Mouse (Mus musculus) hindbrain, embryonic 10.5 days (tissue): Measurements from ENCODE around the gene Slc39a3. TPM values are rescaled to one million over a fixed set of nuclear protein-coding genes. Genes with fewer than 3 reads are reported as not detected.

ENCODE experiments used
- DNase-seq: peaks from one replicate; pipeline ENCODE4 v3.0.0-alpha.2; 2017; ENCODE audit warnings: low spot score
- H3K27ac ChIP-seq: fragments of 300-500 bp; sonication (generic); 2 replicates; pipeline ENCODE4 v1.5.1; 2016; ENCODE audit warnings: mild to moderate bottlenecking, moderate library complexity
- H3K27me3 ChIP-seq: fragments of 300-500 bp; sonication (generic); 2 replicates; pipeline ENCODE4 v1.6.1; 2016; ENCODE audit warnings: mild to moderate bottlenecking; ENCODE audit not compliant: poor library complexity, insufficient read depth, severe bottlenecking
- H3K36me3 ChIP-seq: fragments of 300-500 bp; sonication (generic); 2 replicates; pipeline ENCODE4 v1.6.1; 2016; ENCODE audit warnings: mild to moderate bottlenecking, moderate library complexity
- H3K4me1 ChIP-seq: fragments of 300-500 bp; sonication (generic); replicated peaks from 2 replicates; pipeline ENCODE4 v1.6.1; 2016; ENCODE audit warnings: mild to moderate bottlenecking
- H3K4me3 ChIP-seq: fragments of 300-500 bp; sonication (generic); 2 replicates; pipeline ENCODE4 v1.5.1; 2016; ENCODE audit warnings: mild to moderate bottlenecking, moderate library complexity
- H3K9me3 ChIP-seq: fragments of 300-500 bp; sonication (generic); 2 replicates; pipeline ENCODE4 v1.6.1; 2016; ENCODE audit warnings: mild to moderate bottlenecking, moderate library complexity
- WGBS: fragments of 180-500 bp; shearing (Covaris S2); methylation state at CpG from one replicate; pipeline ENCODE4 v1.1.7; 2016; 5-methylcytosine and 5-hydroxymethylcytosine counted together
- polyA plus RNA-seq: library from polyadenylated mRNA; unstranded; fragments of >200 nt; fragmentation: Nextera tagmentation; extraction: Ambion mirVana; gene quantifications from 2 replicates; pipeline ENCODE4 v1.2.1, GENCODE M21; 2016

Gene Slc39a3
- polyA plus RNA-seq, 1 experiment from 2014 or later = 26.7 TPM

GRCm38 (mm10) chr10:81016645-81017044 is 20.6 kb downstream of the Slc39a3 start:
- WGBS = 6% methylated on average over 7 of the region's 7 CpGs
- H3K27me3 ChIP-seq = peaks cover 26% of the 10 kb centered on the region
- no peaks in the 10 kb centered on the region for H3K9me3 ChIP-seq
- H3K4me1 ChIP-seq = peaks cover 27% of the 10 kb centered on the region
- H3K27ac ChIP-seq = no peak overlapping the region
- peak; percentile 62 for DNase-seq
- H3K4me3 ChIP-seq = no peak overlapping the region
- H3K36me3 ChIP-seq = no peaks in the 10 kb centered on the region

- H3K27ac ChIP-seq = no peak overlapping the region
- H3K4me3 ChIP-seq = no peak overlapping the region
- WGBS = 88% methylated on average over 2 of the region's 2 CpGs
- H3K9me3 ChIP-seq = no peaks in the 10 kb centered on the region
- peaks cover 16% of the 10 kb centered on the region for H3K27me3 ChIP-seq
- peaks cover 25% of the 10 kb centered on the region for H3K4me1 ChIP-seq
- no peak for DNase-seq
- H3K36me3 ChIP-seq = no peaks in the 10 kb centered on the region
Observed at GRCm38 (mm10) chr10:81015666-81016065, 21.6 kb downstream of the Slc39a3 start.

GRCm38 (mm10) chr10:81014393-81015384 is 22.5 kb downstream of the Slc39a3 start, which contains the start of gene Gng7:
Gene Gng7, minus strand, starts transcription at chr10:81014945.
- no peaks in the 10 kb centered on the region for H3K9me3 ChIP-seq
- peak within 1 kb of the TSS; percentile 77 for H3K27ac ChIP-seq
- peak; percentile 99 for DNase-seq
- peaks cover 12% of the 10 kb centered on the region for H3K27me3 ChIP-seq
- WGBS = 10% methylated on average over 31 of the region's 31 CpGs
- no peaks in the 10 kb centered on the region for H3K36me3 ChIP-seq
- peak within 1 kb of the TSS; percentile 57 for H3K4me3 ChIP-seq
- H3K4me1 ChIP-seq = peaks cover 24% of the 10 kb centered on the region

GRCm38 (mm10) chr10:81010851-81011250 is 26.4 kb downstream of the Slc39a3 start:
- peaks cover 19% of the 10 kb centered on the region for H3K4me1 ChIP-seq
- WGBS = 82% methylated on average over 6 of the region's 6 CpGs
- no peak overlapping the region for H3K27ac ChIP-seq
- no peak overlapping the region for H3K4me3 ChIP-seq
- peaks cover 12% of the 10 kb centered on the region for H3K27me3 ChIP-seq
- DNase-seq = no peak
- no peaks in the 10 kb centered on the region for H3K9me3 ChIP-seq
- H3K36me3 ChIP-seq = no peaks in the 10 kb centered on the region

- H3K4me1 ChIP-seq = 0 out of 2 replicates have a peak, but pooled peaks cover 7% of the 10 kb centered on the region
Observed at GRCm38 (mm10) chr10:81007240-81007639, 30.0 kb downstream of the Slc39a3 start.

GRCm38 (mm10) chr10:81006005-81006677 is 31.1 kb downstream of the Slc39a3 start:
- peaks cover 12% of the 10 kb centered on the region for H3K4me1 ChIP-seq
- no peaks in the 10 kb centered on the region for H3K36me3 ChIP-seq
- no peaks in the 10 kb centered on the region for H3K27me3 ChIP-seq
- no peak overlapping the region for H3K4me3 ChIP-seq
- WGBS = 94% methylated on average over 7 of the region's 7 CpGs
- no peak overlapping the region for H3K27ac ChIP-seq
- no peaks in the 10 kb centered on the region for H3K9me3 ChIP-seq
- DNase-seq = no peak

More at GRCm38 (mm10) chr10:81007240-81007639, 30.0 kb downstream of the Slc39a3 start:
- no peak for DNase-seq
- Histone ChIP-seq H3K9me3 (no peaks in the 10 kb centered on the region), H3K27me3 (no peaks in the 10 kb centered on the region), H3K36me3 (no peaks in the 10 kb centered on the region), H3K27ac (no peak overlapping the region), H3K4me3 (no peak overlapping the region)
- WGBS = 41% methylated on average over 7 of the region's 7 CpGs

- H3K27ac ChIP-seq = no peak overlapping the region
- H3K27me3 ChIP-seq = peaks cover 16% of the 10 kb centered on the region; the same call in 1 of the 2 replicates
- no peaks in the 10 kb centered on the region for H3K9me3 ChIP-seq
- 43% methylated on average over 10 of the region's 10 CpGs for WGBS
- no peak overlapping the region for H3K4me3 ChIP-seq
- no peak for DNase-seq
- peaks cover 42% of the 10 kb centered on the region for H3K4me1 ChIP-seq
- no peaks in the 10 kb centered on the region for H3K36me3 ChIP-seq
Observed at GRCm38 (mm10) chr10:81001161-81001560, 36.1 kb downstream of the Slc39a3 start.

- Histone ChIP-seq H3K27ac (no peak overlapping the region), H3K9me3 (no peaks in the 10 kb centered on the region), H3K36me3 (no peaks in the 10 kb centered on the region), H3K4me3 (no peak overlapping the region), H3K27me3 (peaks cover 16% of the 10 kb centered on the region; the same call in 1 of the 2 replicates), H3K4me1 (peaks cover 42% of the 10 kb centered on the region)
- 51% methylated on average over 28 of the region's 28 CpGs for WGBS
- DNase-seq = no peak
Observed at GRCm38 (mm10) chr10:81000197-81001062, 36.8 kb downstream of the Slc39a3 start.

GRCm38 (mm10) chr10:80999362-81000196 is 37.6 kb downstream of the Slc39a3 start:
- H3K4me3 ChIP-seq = peak overlapping the region; percentile 12; the same call in 1 of the 2 replicates
- peak overlapping the region; percentile 25; the same call in 1 of the 2 replicates for H3K27ac ChIP-seq
- peaks cover 18% of the 10 kb centered on the region for H3K27me3 ChIP-seq
- DNase-seq = peak; percentile 87
- H3K4me1 ChIP-seq = peaks cover 42% of the 10 kb centered on the region
- no peaks in the 10 kb centered on the region for H3K9me3 ChIP-seq
- H3K36me3 ChIP-seq = no peaks in the 10 kb centered on the region
- WGBS = 30% methylated on average over 37 of the region's 37 CpGs

- Histone ChIP-seq H3K4me3 (no peak overlapping the region), H3K4me1 (peaks cover 39% of the 10 kb centered on the region), H3K9me3 (no peaks in the 10 kb centered on the region), H3K36me3 (no peaks in the 10 kb centered on the region), H3K27ac (no peak overlapping the region), H3K27me3 (peaks cover 21% of the 10 kb centered on the region)
- WGBS = 19% methylated on average over 12 of the region's 12 CpGs
- peak; percentile 58 for DNase-seq
Observed at GRCm38 (mm10) chr10:80998778-80999177, 38.4 kb downstream of the Slc39a3 start.

GRCm38 (mm10) chr10:80998021-80998420 is 39.2 kb downstream of the Slc39a3 start:
- peaks cover 42% of the 10 kb centered on the region for H3K4me1 ChIP-seq
- no peak overlapping the region for H3K4me3 ChIP-seq
- H3K36me3 ChIP-seq = no peaks in the 10 kb centered on the region
- no peak overlapping the region for H3K27ac ChIP-seq
- no peaks in the 10 kb centered on the region for H3K9me3 ChIP-seq
- DNase-seq = no peak
- 42% methylated on average over 14 of the region's 14 CpGs for WGBS
- peaks cover 29% of the 10 kb centered on the region for H3K27me3 ChIP-seq
